Mouse (Mus musculus): ENCODE results near the gene M6pr. TPM values are rescaled to one million over a fixed set of nuclear protein-coding genes. Genes with fewer than 3 reads are reported as not detected.

Gene M6pr
- polyA plus RNA-seq, 1 experiment from 2014 or later, result 49.6 TPM

- WGBS, result 69% methylated on average over 9 of the region's 9 CpGs
- no peak overlapping the region for H3K4me2 ChIP-seq
- no peaks in the 10 kb centered on the region for H3K9me3 ChIP-seq
- H3K4me3 ChIP-seq, result no peak overlapping the region
- no peak for ATAC-seq (replicated peaks)
- H3K9ac ChIP-seq, result no peak overlapping the region
- no peaks in the 10 kb centered on the region for H3K4me1 ChIP-seq
- H3K27me3 ChIP-seq (replicated peaks), result no peaks in the 10 kb centered on the region
- no peaks in the 10 kb centered on the region for H3K36me3 ChIP-seq (replicated peaks)
- H3K27ac ChIP-seq, result no peak overlapping the region
Measured at GRCm38 (mm10) chr6:122355909-122356308, 47.4 kb downstream of the M6pr start.

GRCm38 (mm10) chr6:122357089-122357488, 48.6 kb downstream of the M6pr start:
- 90% methylated on average over 1 of the region's 1 CpGs for WGBS
- H3K9ac ChIP-seq, result no peak overlapping the region
- no peak for ATAC-seq (replicated peaks)
- no peak overlapping the region for H3K4me2 ChIP-seq
- no peaks in the 10 kb centered on the region for H3K36me3 ChIP-seq (replicated peaks)
- no peak overlapping the region for H3K4me3 ChIP-seq
- H3K27me3 ChIP-seq (replicated peaks), result no peaks in the 10 kb centered on the region
- no peak overlapping the region for H3K27ac ChIP-seq
- no peaks in the 10 kb centered on the region for H3K4me1 ChIP-seq
- H3K9me3 ChIP-seq, result no peaks in the 10 kb centered on the region

- ATAC-seq (replicated peaks), result no peak
- WGBS, result 53% methylated on average over 3 of the region's 3 CpGs
- Histone ChIP-seq H3K4me1 (no peaks in the 10 kb centered on the region), H3K4me2 (no peak overlapping the region), H3K36me3 (replicated peaks) (no peaks in the 10 kb centered on the region), H3K9ac (no peak overlapping the region), H3K27me3 (replicated peaks) (no peaks in the 10 kb centered on the region), H3K9me3 (no peaks in the 10 kb centered on the region), H3K27ac (no peak overlapping the region), H3K4me3 (no peak overlapping the region)
Measured at GRCm38 (mm10) chr6:122365706-122366105, 57.2 kb downstream of the M6pr start.

GRCm38 (mm10) chr6:122366287-122366686, 57.8 kb downstream of the M6pr start:
- H3K9ac ChIP-seq, result no peak overlapping the region
- H3K27me3 ChIP-seq (replicated peaks), result no peaks in the 10 kb centered on the region
- ATAC-seq (replicated peaks), result no peak
- no peaks in the 10 kb centered on the region for H3K9me3 ChIP-seq
- H3K27ac ChIP-seq, result no peak overlapping the region
- no peaks in the 10 kb centered on the region for H3K36me3 ChIP-seq (replicated peaks)
- 41% methylated on average over 2 of the region's 2 CpGs for WGBS
- H3K4me2 ChIP-seq, result no peak overlapping the region
- H3K4me1 ChIP-seq, result no peaks in the 10 kb centered on the region
- no peak overlapping the region for H3K4me3 ChIP-seq

- H3K27ac ChIP-seq, result no peak overlapping the region
- 63% methylated on average over 3 of the region's 3 CpGs for WGBS
- no peak for ATAC-seq (replicated peaks)
- no peaks in the 10 kb centered on the region for H3K4me1 ChIP-seq
- H3K9ac ChIP-seq, result no peak overlapping the region
- no peaks in the 10 kb centered on the region for H3K9me3 ChIP-seq
- no peaks in the 10 kb centered on the region for H3K27me3 ChIP-seq (replicated peaks)
- no peaks in the 10 kb centered on the region for H3K36me3 ChIP-seq (replicated peaks)
- no peak overlapping the region for H3K4me2 ChIP-seq
- no peak overlapping the region for H3K4me3 ChIP-seq
Measured at GRCm38 (mm10) chr6:122366976-122367375, 58.5 kb downstream of the M6pr start.

Other genes with a start within 250 kb of the M6pr start
- gene Klrg1, start 25.8 kb upstream of the M6pr start, polyA plus RNA-seq (2015; fragmentation: Nextera tagmentation; extraction: Ambion mirVana), result 1.3 and 1.4 TPM in 2 replicates
- 36.1 and 38.6 TPM in 2 replicates for gene Phc1, start 31.8 kb downstream of the M6pr start, polyA plus RNA-seq (2015; fragmentation: Nextera tagmentation; extraction: Ambion mirVana)
- gene Rimklb, start 190.0 kb downstream of the M6pr start, polyA plus RNA-seq (2015; fragmentation: Nextera tagmentation; extraction: Ambion mirVana), result 120 and 121 TPM in 2 replicates
- 2.3 and 3.7 TPM in 2 replicates for gene Mfap5, start 197.1 kb downstream of the M6pr start, polyA plus RNA-seq (2015; fragmentation: Nextera tagmentation; extraction: Ambion mirVana)
- gene Aicda, start 245.1 kb downstream of the M6pr start, polyA plus RNA-seq (2015; fragmentation: Nextera tagmentation; extraction: Ambion mirVana), result 0.40 and 0.56 TPM in 2 replicates